Mouse (Mus musculus) embryonic facial prominence, embryonic 15.5 days (tissue): ENCODE results near the gene Tle6. TPM values are rescaled to one million over a fixed set of nuclear protein-coding genes. Genes with fewer than 3 reads are reported as not detected.

Experiments used
- ATAC-seq: fragments of 200-750 bp; cut with Nextera tagmentation; 2 replicates; pipeline ENCODE4 v1.8.0; 2017; ENCODE audit warnings: low read depth, moderate TSS enrichment; ENCODE audit not compliant: insufficient number of reproducible peaks, low FRiP score, low TSS enrichment
- H3K27ac ChIP-seq: fragments of 300-500 bp; sonication (generic); replicated peaks from 2 replicates; pipeline ENCODE4 v1.5.1; 2015; ENCODE audit warnings: mild to moderate bottlenecking, inconsistent platforms
- H3K27me3 ChIP-seq: fragments of 300-500 bp; sonication (generic); 2 replicates; pipeline ENCODE4 v1.6.1; 2015; ENCODE audit warnings: inconsistent platforms
- H3K36me3 ChIP-seq: fragments of 300-500 bp; sonication (generic); 2 replicates; pipeline ENCODE4 v1.6.1; 2015; ENCODE audit warnings: mild to moderate bottlenecking, inconsistent platforms
- H3K4me1 ChIP-seq: fragments of 300-500 bp; sonication (generic); 2 replicates; pipeline ENCODE4 v1.6.1; 2015; ENCODE audit warnings: inconsistent platforms
- H3K4me2 ChIP-seq: fragments of 300-500 bp; sonication (generic); replicated peaks from 2 replicates; pipeline ENCODE4 v1.6.1; 2015; ENCODE audit warnings: mild to moderate bottlenecking, inconsistent platforms
- H3K4me3 ChIP-seq: fragments of 300-500 bp; sonication (generic); replicated peaks from 2 replicates; pipeline ENCODE4 v1.5.1; 2015; ENCODE audit warnings: mild to moderate bottlenecking, inconsistent platforms
- H3K9ac ChIP-seq: fragments of 300-500 bp; sonication (generic); 2 replicates; pipeline ENCODE4 v1.6.1; 2015; ENCODE audit warnings: inconsistent platforms
- H3K9me3 ChIP-seq: fragments of 300-500 bp; sonication (generic); replicated peaks from 2 replicates; pipeline ENCODE4 v1.6.1; 2016; ENCODE audit warnings: inconsistent platforms
- WGBS: fragments of 180-500 bp; shearing (Covaris S2); methylation state at CpG from one replicate; pipeline ENCODE4 v1.1.7; 2015; 5-methylcytosine and 5-hydroxymethylcytosine counted together
- polyA plus RNA-seq: library from polyadenylated mRNA; unstranded; fragments of >200 nt; fragmentation: Nextera tagmentation; extraction: Ambion mirVana; gene quantifications from 2 replicates; pipeline ENCODE4 v1.2.1, GENCODE M21; 2015

The Tle6 gene
- polyA plus RNA-seq, 1 experiment from 2014 or later = 19.6 TPM

- Histone ChIP-seq H3K27ac (peak overlapping the region; percentile 89), H3K36me3 (no peaks in the 10 kb centered on the region), H3K4me1 (peaks cover 74% of the 10 kb centered on the region), H3K27me3 (no peaks in the 10 kb centered on the region), H3K4me2 (peak overlapping the region; percentile 61; the same call in 1 of the 2 replicates), H3K9ac (no peak overlapping the region), H3K9me3 (no peaks in the 10 kb centered on the region), H3K4me3 (no peak overlapping the region)
- ATAC-seq = no peak
- 45% methylated on average over 10 of the region's 10 CpGs for WGBS
Measured at GRCm38 (mm10) chr10:81600096-81600495, 777 bp downstream of the Tle6 start.

GRCm38 (mm10) chr10:81599630-81600029 is 1.2 kb downstream of the Tle6 start:
- WGBS = 64% methylated on average over 5 of the region's 5 CpGs

GRCm38 (mm10) chr10:81598871-81599270 is 2.0 kb downstream of the Tle6 start:
- H3K9me3 ChIP-seq = no peaks in the 10 kb centered on the region
- no peak overlapping the region for H3K4me3 ChIP-seq
- no peak overlapping the region for H3K27ac ChIP-seq
- H3K4me1 ChIP-seq = peaks cover 66% of the 10 kb centered on the region
- WGBS = 38% methylated on average over 6 of the region's 6 CpGs
- no peak overlapping the region for H3K4me2 ChIP-seq
- no peak overlapping the region for H3K9ac ChIP-seq
- no peak for ATAC-seq
- no peaks in the 10 kb centered on the region for H3K36me3 ChIP-seq
- no peaks in the 10 kb centered on the region; the same call in 1 of the 2 replicates for H3K27me3 ChIP-seq

More at GRCm38 (mm10) chr10:81599630-81600029, 1.2 kb downstream of the Tle6 start:
- ATAC-seq = no peak
- Histone ChIP-seq H3K4me3 (no peak overlapping the region), H3K4me1 (peaks cover 72% of the 10 kb centered on the region), H3K4me2 (no peak overlapping the region), H3K27ac (no peak overlapping the region), H3K27me3 (no peaks in the 10 kb centered on the region), H3K9ac (no peak overlapping the region), H3K36me3 (no peaks in the 10 kb centered on the region), H3K9me3 (no peaks in the 10 kb centered on the region)

DNA sequence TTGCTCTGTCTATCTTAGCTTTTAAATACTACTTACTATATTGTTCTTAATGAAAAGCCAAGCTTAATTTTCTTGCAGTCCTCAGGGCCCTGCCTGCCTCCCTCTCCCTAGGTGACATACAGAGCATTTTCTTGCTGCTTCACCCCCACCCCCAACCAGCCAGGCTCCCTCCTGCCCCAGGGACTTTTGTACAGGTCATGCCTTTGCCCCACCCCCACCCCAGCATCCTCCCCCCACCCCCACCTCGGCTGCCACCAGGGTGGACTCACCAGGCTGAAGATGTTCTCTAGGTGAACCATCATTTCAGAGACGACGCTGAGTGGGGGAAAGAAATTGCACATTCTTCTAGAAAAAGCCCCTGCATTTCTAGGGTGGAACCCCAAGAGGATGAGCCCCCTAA is 2.5 kb downstream of the Tle6 start:
- ATAC-seq = no peak
- no peaks in the 10 kb centered on the region; the same call in 1 of the 2 replicates for H3K27me3 ChIP-seq
- no peak overlapping the region for H3K4me3 ChIP-seq
- H3K9ac ChIP-seq = no peak overlapping the region
- 31% methylated on average over 3 of the region's 3 CpGs for whole genome bisulfite sequencing
- H3K27ac ChIP-seq = peak overlapping the region; percentile 60; the same call in 1 of the 2 replicates
- no peaks in the 10 kb centered on the region for H3K36me3 ChIP-seq
- no peaks in the 10 kb centered on the region for H3K9me3 ChIP-seq
- peaks cover 66% of the 10 kb centered on the region for H3K4me1 ChIP-seq
- no peak overlapping the region for H3K4me2 ChIP-seq

GRCm38 (mm10) chr10:81597137-81597950 is 3.5 kb downstream of the Tle6 start:
- Histone ChIP-seq H3K4me1 (peaks cover 59% of the 10 kb centered on the region), H3K36me3 (no peaks in the 10 kb centered on the region), H3K4me2 (peak overlapping the region; percentile 46), H3K27me3 (no peaks in the 10 kb centered on the region; the same call in 1 of the 2 replicates), H3K9ac (no peak overlapping the region), H3K9me3 (no peaks in the 10 kb centered on the region), H3K4me3 (peak overlapping the region; percentile 26), H3K27ac (peak overlapping the region; percentile 69)
- WGBS = under 1% methylated on average over 10 of the region's 12 CpGs
- peak; percentile 22 for ATAC-seq

DNA sequence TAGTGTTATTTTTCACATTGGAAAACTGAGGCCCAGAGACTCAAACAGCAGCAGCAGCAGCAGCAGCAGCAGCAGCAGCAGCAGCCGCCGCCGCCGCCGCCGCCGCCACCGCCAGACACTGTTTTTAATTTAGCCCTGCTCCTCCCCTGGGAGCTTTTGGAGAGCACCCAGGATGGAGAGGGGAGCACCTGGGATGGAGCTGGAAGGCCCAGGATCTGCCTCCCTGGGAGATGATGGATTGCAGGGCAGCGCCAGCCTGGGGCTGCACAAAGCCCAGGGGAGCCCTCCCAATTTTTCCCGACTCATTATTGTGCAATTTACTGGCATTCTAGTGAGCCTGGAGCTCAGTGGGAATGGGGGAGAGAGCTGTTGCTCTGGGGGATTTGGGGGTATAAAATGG is 4.3 kb downstream of the Tle6 start:
- peaks cover 4% of the 10 kb centered on the region; the same call in 1 of the 2 replicates for H3K27me3 ChIP-seq
- no peaks in the 10 kb centered on the region for H3K9me3 ChIP-seq
- no peak overlapping the region; the same call in 1 of the 2 replicates for H3K9ac ChIP-seq
- H3K4me2 ChIP-seq = peak overlapping the region; percentile 46
- peak overlapping the region; percentile 26 for H3K4me3 ChIP-seq
- peaks cover 54% of the 10 kb centered on the region for H3K4me1 ChIP-seq
- ATAC-seq = no peak
- peak overlapping the region; percentile 69 for H3K27ac ChIP-seq
- 3% methylated on average over 10 of the region's 10 CpGs for WGBS
- H3K36me3 ChIP-seq = no peaks in the 10 kb centered on the region

DNA sequence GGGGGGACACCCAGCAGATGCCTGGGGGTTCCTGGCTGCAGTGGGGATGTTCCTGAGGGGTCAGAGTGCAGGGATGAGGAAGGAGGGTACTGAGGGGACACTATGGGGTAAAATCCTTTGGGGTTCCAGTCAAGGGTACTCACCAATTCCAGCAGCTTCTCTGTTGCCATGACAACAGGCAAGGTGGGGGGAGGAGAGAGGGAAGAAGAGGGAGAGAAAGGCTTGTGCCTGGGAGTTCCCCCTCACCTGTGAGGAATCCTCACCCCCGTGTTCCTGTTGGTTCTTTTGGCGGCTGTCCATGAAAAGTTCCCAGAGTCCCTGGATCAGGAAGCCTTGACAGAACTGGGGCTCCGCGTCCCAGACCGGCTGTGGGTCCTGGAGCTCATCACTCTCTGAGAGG is 5.3 kb downstream of the Tle6 start:
- Histone ChIP-seq H3K4me3 (no peak overlapping the region), H3K36me3 (peaks cover 5% of the 10 kb centered on the region; the same call in 1 of the 2 replicates), H3K27ac (peak overlapping the region; percentile 69), H3K9ac (no peak overlapping the region), H3K9me3 (no peaks in the 10 kb centered on the region), H3K4me2 (no peak overlapping the region), H3K4me1 (peaks cover 44% of the 10 kb centered on the region), H3K27me3 (peaks cover 4% of the 10 kb centered on the region; the same call in 1 of the 2 replicates)
- WGBS = 20% methylated on average over 5 of the region's 5 CpGs
- ATAC-seq = no peak

- H3K4me1 ChIP-seq = peaks cover 38% of the 10 kb centered on the region
- peaks cover 19% of the 10 kb centered on the region for H3K36me3 ChIP-seq
- peaks cover 4% of the 10 kb centered on the region; the same call in 1 of the 2 replicates for H3K27me3 ChIP-seq
- no peak for ATAC-seq
- H3K9ac ChIP-seq = no peak overlapping the region
- no peak overlapping the region for H3K4me3 ChIP-seq
- no peak overlapping the region for H3K4me2 ChIP-seq
- H3K27ac ChIP-seq = no peak overlapping the region
- no peaks in the 10 kb centered on the region for H3K9me3 ChIP-seq
- WGBS = 74% methylated on average over 18 of the region's 18 CpGs
Measured at GRCm38 (mm10) chr10:81593935-81594334, 6.9 kb downstream of the Tle6 start.

- Histone ChIP-seq H3K27me3 (peaks cover 4% of the 10 kb centered on the region; the same call in 1 of the 2 replicates), H3K9me3 (no peaks in the 10 kb centered on the region), H3K4me1 (peaks cover 34% of the 10 kb centered on the region), H3K27ac (no peak overlapping the region), H3K9ac (no peak overlapping the region), H3K36me3 (peaks cover 26% of the 10 kb centered on the region), H3K4me2 (no peak overlapping the region), H3K4me3 (no peak overlapping the region)
- WGBS = 66% methylated on average over 4 of the region's 4 CpGs
- ATAC-seq = no peak
Measured at GRCm38 (mm10) chr10:81593223-81593622, 7.7 kb downstream of the Tle6 start.

DNA sequence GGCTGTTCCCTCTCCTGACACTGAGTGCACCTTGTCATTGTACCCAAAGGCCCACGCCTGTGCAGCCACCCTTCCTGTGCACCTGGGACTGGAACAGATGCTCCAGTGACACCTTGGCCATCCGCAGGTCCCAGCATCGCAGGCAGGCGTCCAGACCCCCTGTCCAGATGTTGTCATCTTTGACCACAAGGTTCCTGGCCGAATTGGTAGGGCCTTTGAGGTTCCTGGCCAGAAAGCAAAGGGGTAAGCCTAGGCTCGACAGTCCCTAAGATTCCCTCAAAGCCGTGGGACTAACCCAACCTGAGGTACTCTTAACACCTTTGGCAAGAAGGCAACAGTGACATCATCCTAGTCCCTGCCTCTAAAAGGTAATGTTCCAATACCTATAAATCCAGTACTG is 8.2 kb downstream of the Tle6 start:
- 79% methylated on average over 7 of the region's 7 CpGs for WGBS
- Histone ChIP-seq H3K27ac (no peak overlapping the region), H3K36me3 (peaks cover 30% of the 10 kb centered on the region), H3K9me3 (no peaks in the 10 kb centered on the region), H3K27me3 (peaks cover 4% of the 10 kb centered on the region; the same call in 1 of the 2 replicates), H3K4me1 (peaks cover 28% of the 10 kb centered on the region), H3K4me3 (no peak overlapping the region), H3K4me2 (no peak overlapping the region), H3K9ac (no peak overlapping the region)
- no peak for ATAC-seq

- no peak overlapping the region for H3K27ac ChIP-seq
- H3K27me3 ChIP-seq = peaks cover 4% of the 10 kb centered on the region; the same call in 1 of the 2 replicates
- H3K4me2 ChIP-seq = no peak overlapping the region
- H3K9ac ChIP-seq = no peak overlapping the region
- ATAC-seq = no peak
- H3K4me3 ChIP-seq = no peak overlapping the region
- WGBS = 61% methylated on average over 9 of the region's 9 CpGs
- H3K4me1 ChIP-seq = peaks cover 20% of the 10 kb centered on the region
- H3K9me3 ChIP-seq = no peaks in the 10 kb centered on the region
- peaks cover 38% of the 10 kb centered on the region for H3K36me3 ChIP-seq
Measured at GRCm38 (mm10) chr10:81591846-81592245, 9.0 kb downstream of the Tle6 start.
